In the genomic region with DNA sequence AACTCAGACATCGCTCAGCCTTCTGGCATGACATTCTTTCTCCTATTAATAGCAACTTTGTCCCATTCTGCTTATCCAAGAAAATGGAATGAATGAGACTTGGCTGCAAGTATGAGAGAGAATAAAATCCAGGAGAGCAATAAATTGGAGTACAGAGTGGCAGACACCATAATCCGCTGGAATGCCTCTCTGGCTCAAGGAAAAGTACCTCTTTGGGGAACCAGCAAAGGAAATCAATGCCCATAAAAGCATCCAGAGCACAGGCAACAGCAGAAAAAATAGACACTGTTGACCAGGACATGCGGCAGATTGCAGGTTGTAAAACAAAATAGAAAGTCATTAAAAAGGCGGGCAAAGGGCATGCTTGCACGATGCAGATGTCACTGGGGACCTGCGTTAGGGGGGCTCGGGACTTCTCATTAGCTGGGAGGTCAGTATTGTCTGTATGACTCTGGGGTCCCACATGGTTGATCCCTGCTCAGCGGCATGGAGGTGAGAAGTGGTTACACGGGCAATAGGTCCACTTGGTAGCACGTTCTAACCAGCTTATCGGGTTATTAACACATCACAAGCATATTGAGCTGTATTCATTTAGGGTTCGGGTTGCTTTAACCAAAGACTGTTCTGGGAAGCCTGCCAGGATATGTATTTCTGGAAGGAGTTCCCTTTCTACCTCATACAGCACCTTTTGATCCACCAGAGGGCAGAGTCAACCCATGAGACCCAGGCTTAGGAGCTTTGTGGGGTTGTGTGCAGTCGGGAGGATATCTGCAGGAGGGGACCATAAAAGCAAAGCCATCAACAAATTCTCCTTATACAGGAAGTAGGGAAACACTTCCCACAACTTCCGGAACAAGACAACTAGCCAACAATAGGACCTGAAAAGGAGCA, we compare ENCODE assay signal across 8 mouse cellular contexts.
A peak's percentile ranks its signal among the peaks of the same experiment; 100 is the strongest.
DNase-seq lines count a peak whose midpoint lies in the region; ATAC-seq lines count a peak whose summit lies in the region.

No protein-coding gene starts in this region.

- peaks cover 44% of the 10 kb centered on the region; the same call in 1 of the 2 replicates for H3K27me3 ChIP-seq in limb, embryonic 12.5 days

- no peak overlapping the region for H3K9ac ChIP-seq in limb, embryonic 12.5 days (replicated peaks)

- H3K4me1 ChIP-seq in limb, embryonic 12.5 days (replicated peaks), result peaks cover 14% of the 10 kb centered on the region

- H3K27ac ChIP-seq in limb, embryonic 12.5 days, result no peak overlapping the region

- ATAC-seq in limb, embryonic 12.5 days (ENCODE audit: insufficient number of reproducible peaks, insufficient read depth, low FRiP score, low TSS enrichment, low read depth), result peak; percentile 89

- H3K4me3 ChIP-seq in limb, embryonic 12.5 days (replicated peaks), result no peak overlapping the region

- intact Hi-C loops in gastrocnemius, postnatal 36 days (cut with DNase I), result no loop called here

- H3K4me2 ChIP-seq in limb, embryonic 12.5 days, result peak overlapping the region; percentile 30

- H3K9me3 ChIP-seq in limb, embryonic 12.5 days, result no peaks in the 10 kb centered on the region

- no peaks in the 10 kb centered on the region for H3K36me3 ChIP-seq in limb, embryonic 12.5 days

- WGBS in limb, embryonic 12.5 days, result 27% methylated on average over 14 of the region's 14 CpGs

- peak; percentile 13 for DNase-seq in gastrocnemius, postnatal 10 days
- DNase-seq in gastrocnemius, postnatal 36 days, result no peak
- DNase-seq in cerebellum, adult 9-11 months, result peak; percentile 87
- peak; percentile 6 to 41 for DNase-seq in heart, adult 9 months (ENCODE audit: low spot score in 2 of 2)
- DNase-seq in kidney, adult 18-20 months, result peak; percentile 7
- DNase-seq in right cerebral cortex, adult 2 months (ENCODE audit: low spot score in 2 of 2), result peak; percentile 55 to 69
- no peak for DNase-seq in thymus, postnatal 10 days (ENCODE audit: low spot score in 2 of 2)

Comparison
In these comparisons a context has a peak if more than half of its experiments do, and no peak if none do; other contexts are left out.
1. DNase-seq: peak in gastrocnemius, postnatal 10 days (single experiment), cerebellum, adult 9-11 months (single experiment), heart, adult 9 months (2 of 2), kidney, adult 18-20 months (single experiment) and right cerebral cortex, adult 2 months (2 of 2); none in gastrocnemius, postnatal 36 days (0 of 2) and thymus, postnatal 10 days (0 of 2).